Mouse (Mus musculus) layer of hippocampus, adult 9-10 months (tissue): ENCODE results near the gene Astn1.

Experiments used
- DNase-seq: peaks from one replicate; pipeline ENCODE4 v3.0.0; 2022; ENCODE audit warnings: low spot score

Astn1 gene

GRCm38 (mm10) chr1:158414198-158414597, 52.1 kb downstream of the Astn1 start:
- no peak for DNase-seq

- DNase-seq = no peak
Measured at GRCm38 (mm10) chr1:158421451-158421850, 59.4 kb downstream of the Astn1 start.

- no peak for DNase-seq
Measured at GRCm38 (mm10) chr1:158422739-158423138, 60.7 kb downstream of the Astn1 start.

- DNase-seq = no peak
Measured at GRCm38 (mm10) chr1:158446071-158446470, 84.0 kb downstream of the Astn1 start.

- DNase-seq = no peak
Measured at GRCm38 (mm10) chr1:158447956-158448355, 85.9 kb downstream of the Astn1 start.

GRCm38 (mm10) chr1:158452675-158453074, 90.6 kb downstream of the Astn1 start:
- no peak for DNase-seq

GRCm38 (mm10) chr1:158453587-158453986, 91.5 kb downstream of the Astn1 start:
- no peak for DNase-seq

GRCm38 (mm10) chr1:158463975-158464374, 101.9 kb downstream of the Astn1 start:
- DNase-seq = no peak

GRCm38 (mm10) chr1:158465286-158465685, 103.2 kb downstream of the Astn1 start:
- DNase-seq = no peak

GRCm38 (mm10) chr1:158477841-158478240, 115.8 kb downstream of the Astn1 start:
- DNase-seq = no peak

- no peak for DNase-seq
Measured at GRCm38 (mm10) chr1:158480285-158480684, 118.2 kb downstream of the Astn1 start.

- no peak for DNase-seq
Measured at GRCm38 (mm10) chr1:158483733-158484132, 121.7 kb downstream of the Astn1 start.

GRCm38 (mm10) chr1:158489521-158490021, 127.5 kb downstream of the Astn1 start:
- no peak for DNase-seq

- DNase-seq = no peak
Measured at GRCm38 (mm10) chr1:158490175-158490574, 128.1 kb downstream of the Astn1 start.

- DNase-seq = no peak
Measured at GRCm38 (mm10) chr1:158493289-158493688, 131.2 kb downstream of the Astn1 start.

GRCm38 (mm10) chr1:158500140-158500539, 138.1 kb downstream of the Astn1 start:
- no peak for DNase-seq

- DNase-seq = no peak
Measured at GRCm38 (mm10) chr1:158501019-158501418, 138.9 kb downstream of the Astn1 start.

- DNase-seq = no peak
Measured at GRCm38 (mm10) chr1:158507610-158508009, 145.5 kb downstream of the Astn1 start.

- DNase-seq = no peak
Measured at GRCm38 (mm10) chr1:158509112-158509855, 147.2 kb downstream of the Astn1 start.

GRCm38 (mm10) chr1:158510478-158511207, 148.6 kb downstream of the Astn1 start:
- DNase-seq = no peak

- DNase-seq = no peak
Measured at GRCm38 (mm10) chr1:158512089-158512488, 150.0 kb downstream of the Astn1 start.

GRCm38 (mm10) chr1:158512636-158513035, 150.6 kb downstream of the Astn1 start:
- DNase-seq = peak; percentile 45

GRCm38 (mm10) chr1:158513572-158513971, 151.5 kb downstream of the Astn1 start:
- DNase-seq = peak; percentile 41
